Mouse (Mus musculus): Measurements from ENCODE around the gene Cask.

Gene Cask

GRCm38 (mm10) chrX:13467121-13467571 lies 384.0 kb downstream of the Cask start:
- DNase-seq (ENCODE audit: low spot score in 2 of 2): no peak

Data from right cerebral cortex, adult 2 months (tissue).